Mouse (Mus musculus): ENCODE data around the gene Tmcc2. TPM values are rescaled to one million over a fixed set of nuclear protein-coding genes. Genes with fewer than 3 reads are reported as not detected.

Tmcc2 gene
- polyA plus RNA-seq, 2 experiments = 285 to 327 TPM

- Histone ChIP-seq H3K36me3 (replicated peaks; ENCODE audit: control insufficient read depth, insufficient read depth, low read depth) (no peaks in the 10 kb centered on the region), H3K27me3 (ENCODE audit: control insufficient read depth, insufficient read depth, low read length) (peaks cover 8% of the 10 kb centered on the region), H3K4me1 (replicated peaks; ENCODE audit: control insufficient read depth in 2 of 2, insufficient read depth in 2 of 2, low read length in 1 of 2) (peaks cover 0 to 8% of the 10 kb centered on the region in 2 experiments; a peak in 2 of 4 replicates), H3K27ac (no peak overlapping the region), H3K9ac (replicated peaks) (no peak overlapping the region), H3K9me3 (ENCODE audit: control insufficient read depth, low read length) (no peaks in the 10 kb centered on the region), H3K4me2 (ENCODE audit: low read depth) (no peak overlapping the region), H3K4me3 (ENCODE audit: insufficient read depth in 1 of 2, low read depth in 2 of 2, low read length in 2 of 2) (no peak overlapping the region)
- 60% methylated on average over 7 of the region's 7 CpGs for WGBS (ENCODE audit: insufficient replicate concordance)
- no peak for TF ChIP-seq EP300 (IDR thresholded peaks at IDR 0.05; ENCODE audit: low read depth)
- no peak for TF ChIP-seq CTCF (IDR thresholded peaks at IDR 0.05; ENCODE audit: low read depth)
- DNase-seq (ENCODE audit: low read depth in 3 of 3, low spot score in 3 of 3) (no peak), ATAC-seq (ENCODE audit: insufficient read depth) (no peak)
Observed at GRCm38 (mm10) chr1:132321821-132322580, 69.1 kb downstream of the Tmcc2 start.

GRCm38 (mm10) chr1:132319242-132319641, 71.8 kb downstream of the Tmcc2 start:
- DNase-seq (ENCODE audit: low read depth in 3 of 3, low spot score in 3 of 3) = no peak

GRCm38 (mm10) chr1:132317894-132318863, 72.9 kb downstream of the Tmcc2 start:
- H3K27me3 ChIP-seq (ENCODE audit: control insufficient read depth, insufficient read depth, low read length) = peaks cover 33% of the 10 kb centered on the region
- no peak for ATAC-seq (ENCODE audit: insufficient read depth)
- WGBS (ENCODE audit: insufficient replicate concordance) = 32% methylated on average over 8 of the region's 8 CpGs
- no peaks in the 10 kb centered on the region for H3K9me3 ChIP-seq (ENCODE audit: control insufficient read depth, low read length)
- no peak for TF ChIP-seq EP300 (IDR thresholded peaks at IDR 0.05; ENCODE audit: low read depth)
- TF ChIP-seq CTCF (IDR thresholded peaks at IDR 0.05; ENCODE audit: low read depth) = no peak
- no peak for DNase-seq (ENCODE audit: low read depth in 3 of 3, low spot score in 3 of 3)
- H3K4me1 ChIP-seq (replicated peaks; ENCODE audit: control insufficient read depth in 2 of 2, insufficient read depth in 2 of 2, low read length in 1 of 2) = peaks cover 0 to 14% of the 10 kb centered on the region in 2 experiments; a peak in 2 of 4 replicates
- H3K27ac ChIP-seq = no peak overlapping the region
- H3K4me2 ChIP-seq (ENCODE audit: low read depth) = peak overlapping the region; percentile 70
- H3K9ac ChIP-seq (replicated peaks) = no peak overlapping the region
- no peak overlapping the region; a peak in 1 of 4 replicates for H3K4me3 ChIP-seq (ENCODE audit: insufficient read depth in 1 of 2, low read depth in 2 of 2, low read length in 2 of 2)
- no peaks in the 10 kb centered on the region for H3K36me3 ChIP-seq (replicated peaks; ENCODE audit: control insufficient read depth, insufficient read depth, low read depth)

More at GRCm38 (mm10) chr1:132319242-132319641, 71.8 kb downstream of the Tmcc2 start:
- Histone ChIP-seq H3K4me3 (ENCODE audit: insufficient read depth in 1 of 2, low read depth in 2 of 2, low read length in 2 of 2) (no peak overlapping the region), H3K27me3 (ENCODE audit: control insufficient read depth, insufficient read depth, low read length) (peaks cover 33% of the 10 kb centered on the region), H3K27ac (no peak overlapping the region), H3K9ac (replicated peaks) (no peak overlapping the region), H3K36me3 (replicated peaks; ENCODE audit: control insufficient read depth, insufficient read depth, low read depth) (no peaks in the 10 kb centered on the region), H3K4me1 (replicated peaks; ENCODE audit: control insufficient read depth in 2 of 2, insufficient read depth in 2 of 2, low read length in 1 of 2) (peaks cover 0 to 14% of the 10 kb centered on the region in 2 experiments; a peak in 2 of 4 replicates), H3K4me2 (ENCODE audit: low read depth) (no peak overlapping the region), H3K9me3 (ENCODE audit: control insufficient read depth, low read length) (no peaks in the 10 kb centered on the region)
- TF ChIP-seq CTCF (IDR thresholded peaks at IDR 0.05; ENCODE audit: low read depth) (no peak), EP300 (IDR thresholded peaks at IDR 0.05; ENCODE audit: low read depth) (no peak)
- 46% methylated on average over 5 of the region's 5 CpGs for WGBS (ENCODE audit: insufficient replicate concordance)
- ATAC-seq (ENCODE audit: insufficient read depth) = no peak

- H3K4me2 ChIP-seq (ENCODE audit: low read depth) = peak overlapping the region; percentile 70
- no peaks in the 10 kb centered on the region for H3K9me3 ChIP-seq (ENCODE audit: control insufficient read depth, low read length)
- H3K9ac ChIP-seq (replicated peaks) = no peak overlapping the region
- peaks cover 0 to 17% of the 10 kb centered on the region in 2 experiments; a peak in 2 of 4 replicates for H3K4me1 ChIP-seq (replicated peaks; ENCODE audit: control insufficient read depth in 2 of 2, insufficient read depth in 2 of 2, low read length in 1 of 2)
- peaks cover 33% of the 10 kb centered on the region for H3K27me3 ChIP-seq (ENCODE audit: control insufficient read depth, insufficient read depth, low read length)
- 52% methylated on average over 4 of the region's 4 CpGs for WGBS (ENCODE audit: insufficient replicate concordance)
- DNase-seq (ENCODE audit: low read depth in 3 of 3, low spot score in 3 of 3) (no peak), ATAC-seq (ENCODE audit: insufficient read depth) (no peak)
- H3K4me3 ChIP-seq (ENCODE audit: insufficient read depth in 1 of 2, low read depth in 2 of 2, low read length in 2 of 2) = peak overlapping the region in 1 of 2 experiments; percentile 55; a peak in 1 of 4 replicates
- H3K36me3 ChIP-seq (replicated peaks; ENCODE audit: control insufficient read depth, insufficient read depth, low read depth) = no peaks in the 10 kb centered on the region
- no peak overlapping the region for H3K27ac ChIP-seq
- no peak for TF ChIP-seq CTCF (IDR thresholded peaks at IDR 0.05; ENCODE audit: low read depth)
- no peak for TF ChIP-seq EP300 (IDR thresholded peaks at IDR 0.05; ENCODE audit: low read depth)
Observed at GRCm38 (mm10) chr1:132317413-132317812, 73.7 kb downstream of the Tmcc2 start.
